Mouse (Mus musculus) limb, embryonic 10.5 days (tissue): ENCODE measurements around the gene Mad2l2. TPM values are rescaled to one million over a fixed set of nuclear protein-coding genes. Genes with fewer than 3 reads are reported as not detected.
"Not testable (repeated sequence)": the region's sequence is repeated elsewhere in the genome, so short reads cannot be mapped to it uniquely, and the experiment has no call there.

Experiments used
- DNase-seq: peaks from one replicate; pipeline ENCODE4 v3.0.0-alpha.2; 2017; ENCODE audit warnings: low spot score
- H3K27ac ChIP-seq: fragments of 300-500 bp; sonication (generic); 2 replicates; pipeline ENCODE4 v1.5.1; 2016; ENCODE audit warnings: mild to moderate bottlenecking
- H3K27me3 ChIP-seq: fragments of 300-500 bp; sonication (generic); 2 replicates; pipeline ENCODE4 v1.6.1; 2016; ENCODE audit warnings: low read depth, mild to moderate bottlenecking; ENCODE audit not compliant: poor library complexity, severe bottlenecking
- H3K36me3 ChIP-seq: fragments of 300-500 bp; sonication (generic); 2 replicates; pipeline ENCODE4 v1.6.1; 2016; ENCODE audit warnings: mild to moderate bottlenecking, moderate library complexity
- H3K4me1 ChIP-seq: fragments of 300-500 bp; sonication (generic); 2 replicates; pipeline ENCODE4 v1.6.1; 2016
- H3K4me3 ChIP-seq: fragments of 300-500 bp; sonication (generic); 2 replicates; pipeline ENCODE4 v1.5.1; 2016; ENCODE audit warnings: mild to moderate bottlenecking, moderate library complexity
- H3K9me3 ChIP-seq: fragments of 300-500 bp; sonication (generic); replicated peaks from 2 replicates; pipeline ENCODE4 v1.6.1; 2016; ENCODE audit warnings: mild to moderate bottlenecking
- WGBS: fragments of 180-500 bp; shearing (Covaris S2); methylation state at CpG from one replicate; pipeline ENCODE4 v1.1.7; 2016; 5-methylcytosine and 5-hydroxymethylcytosine counted together
- polyA plus RNA-seq: library from polyadenylated mRNA; unstranded; fragments of >200 nt; fragmentation: Nextera tagmentation; extraction: Ambion mirVana; gene quantifications from 2 replicates; pipeline ENCODE4 v1.2.1, GENCODE M21; 2016

Mad2l2 gene
- polyA plus RNA-seq, 1 experiment from 2014 or later, result 93.8 TPM

DNA sequence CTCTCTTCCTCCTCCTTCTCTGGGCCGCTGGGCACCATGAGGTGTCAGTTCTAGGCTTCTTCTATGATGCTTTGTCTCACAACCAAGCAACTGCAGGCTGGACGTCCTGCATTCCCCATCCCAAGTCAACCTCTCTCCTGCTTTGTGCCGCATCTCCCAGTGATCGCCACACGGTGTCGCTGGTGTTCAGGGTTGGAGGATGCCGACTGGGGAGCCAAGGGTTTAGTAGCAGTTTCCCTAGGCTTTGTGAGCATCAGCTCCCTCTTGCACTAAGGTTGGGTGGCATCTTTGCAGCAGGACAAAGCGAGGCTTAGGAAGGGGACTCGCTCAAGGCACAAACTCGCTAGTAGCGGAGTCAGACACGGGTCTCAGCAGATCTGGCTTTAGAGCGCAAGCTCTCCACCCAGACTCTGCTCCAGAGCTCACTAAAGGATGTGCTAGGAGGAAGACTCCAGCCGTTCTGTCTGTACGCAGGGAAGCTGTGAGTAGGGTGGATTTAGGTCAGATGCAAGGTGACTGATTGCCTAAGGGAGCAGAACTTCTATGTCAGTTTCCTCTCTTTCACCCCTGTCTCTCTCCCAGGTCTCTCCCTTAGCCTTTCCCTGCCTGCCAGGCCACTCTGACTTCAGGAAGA, 15.3 kb upstream of the Mad2l2 start:
- Histone ChIP-seq H3K4me1 (peaks cover 17% of the 10 kb centered on the region), H3K27me3 (0 out of 2 replicates have a peak, but pooled peaks cover 8% of the 10 kb centered on the region), H3K36me3 (no peaks in the 10 kb centered on the region), H3K4me3 (peak overlapping the region; percentile 18), H3K27ac (peak overlapping the region; percentile 70), H3K9me3 (no peaks in the 10 kb centered on the region)
- 6% methylated on average over 15 of the region's 15 CpGs for WGBS
- peak; percentile 96 for DNase-seq

DNA sequence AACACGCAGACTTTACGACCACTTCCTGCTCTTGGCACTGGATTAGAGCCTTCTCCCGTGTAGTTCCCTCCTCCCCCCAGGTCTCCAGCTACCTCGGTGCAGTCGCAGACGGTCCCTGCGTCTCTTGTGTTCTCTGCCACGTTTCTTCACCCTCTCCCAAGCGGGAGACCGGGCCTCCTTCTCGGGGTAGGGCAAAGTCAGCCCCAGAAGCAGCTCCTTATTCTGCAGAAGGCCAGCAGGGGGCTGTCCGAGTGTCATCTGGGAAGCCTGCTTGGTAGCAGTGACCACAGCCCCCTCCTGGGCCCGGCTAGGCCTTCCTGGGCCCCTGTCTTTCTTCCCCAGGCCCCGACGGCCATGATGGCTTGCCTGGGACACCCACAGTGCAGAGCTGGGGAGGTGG, 14.7 kb upstream of the Mad2l2 start:
- Histone ChIP-seq H3K4me1 (peaks cover 17% of the 10 kb centered on the region), H3K27me3 (0 out of 2 replicates have a peak, but pooled peaks cover 8% of the 10 kb centered on the region), H3K27ac (peak overlapping the region; percentile 70), H3K4me3 (peak overlapping the region; percentile 18), H3K9me3 (no peaks in the 10 kb centered on the region), H3K36me3 (no peaks in the 10 kb centered on the region)
- DNase-seq, result peak; percentile 75
- WGBS, result 3% methylated on average over 15 of the region's 15 CpGs

DNA sequence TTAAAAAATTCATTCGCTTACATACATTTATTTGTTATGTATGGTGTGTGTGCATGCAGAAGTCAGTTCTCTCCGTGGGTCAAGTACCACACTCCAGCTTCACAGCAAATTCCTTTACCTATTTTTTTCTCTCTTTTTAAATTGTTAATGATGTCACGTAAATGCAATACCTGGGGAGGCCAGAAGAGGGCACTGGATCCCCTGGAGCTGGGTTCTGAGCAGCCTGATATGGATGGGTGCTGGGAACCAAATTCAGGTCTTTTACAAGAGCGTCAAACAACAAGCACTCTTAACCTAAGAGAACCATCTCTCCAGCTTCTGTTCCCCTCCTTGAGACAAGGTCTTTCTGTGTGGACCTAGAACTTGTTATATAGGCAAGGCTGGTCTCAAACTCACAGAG, 13.5 kb upstream of the Mad2l2 start:
- no peaks in the 10 kb centered on the region for H3K36me3 ChIP-seq
- no peak for DNase-seq
- 80% methylated on average over 4 of the region's 4 CpGs for WGBS

DNA sequence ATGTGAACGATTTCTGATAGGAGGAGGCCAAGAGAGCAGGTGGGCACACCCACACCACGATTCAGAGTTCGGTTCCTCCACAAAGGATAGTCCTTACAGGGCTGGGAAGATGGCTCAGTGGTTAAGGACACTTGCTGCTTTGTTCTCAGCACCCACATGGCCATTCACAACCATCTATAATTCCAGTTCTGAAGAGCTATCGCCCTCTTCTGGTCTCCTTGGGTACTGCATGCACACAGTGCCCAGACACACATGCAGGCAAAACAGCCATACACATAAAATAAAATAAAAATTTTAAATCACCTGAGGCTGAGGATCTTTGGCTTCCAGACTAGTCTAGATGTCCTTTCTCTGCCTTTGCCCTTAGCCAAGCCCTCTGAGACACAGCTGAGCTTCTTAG, 12.8 kb upstream of the Mad2l2 start:
- DNase-seq, result no peak
- H3K4me3 ChIP-seq, result no peak overlapping the region
- H3K4me1 ChIP-seq, result peaks cover 32% of the 10 kb centered on the region
- H3K36me3 ChIP-seq, result no peaks in the 10 kb centered on the region
- no peaks in the 10 kb centered on the region for H3K9me3 ChIP-seq
- WGBS, result 76% methylated on average over 4 of the region's 4 CpGs
- H3K27ac ChIP-seq, result no peak overlapping the region
- 0 out of 2 replicates have a peak, but pooled peaks cover 8% of the 10 kb centered on the region for H3K27me3 ChIP-seq

More for the DNA sequence above, 13.5 kb upstream of the Mad2l2 start:
- Histone ChIP-seq H3K27ac (no peak overlapping the region), H3K9me3 (no peaks in the 10 kb centered on the region), H3K4me1 (peaks cover 25% of the 10 kb centered on the region), H3K4me3 (no peak overlapping the region), H3K27me3 (0 out of 2 replicates have a peak, but pooled peaks cover 8% of the 10 kb centered on the region)

DNA sequence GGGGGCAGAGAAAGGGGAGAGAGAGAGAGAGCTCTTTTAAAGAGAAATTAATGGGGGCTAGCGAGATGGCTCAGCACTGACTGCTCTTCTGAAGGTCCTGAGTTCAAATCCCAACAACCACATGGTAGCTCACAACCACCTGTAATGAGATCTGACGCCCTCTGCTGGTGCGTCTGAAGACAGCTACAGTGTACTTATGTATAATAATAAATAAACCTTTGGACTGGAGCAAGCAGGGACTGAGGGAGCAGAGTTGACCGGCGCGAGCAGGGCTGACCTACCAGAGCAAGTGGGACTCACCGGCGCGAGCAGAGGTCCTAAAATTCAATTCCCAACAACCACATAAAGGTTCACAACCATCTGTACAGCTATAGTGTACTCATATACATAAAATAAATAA, 10.6 kb upstream of the Mad2l2 start:
- WGBS, result 86% methylated on average over 9 of the region's 9 CpGs
- not testable (repeated sequence) for H3K27ac ChIP-seq, H3K4me3 ChIP-seq, H3K36me3 ChIP-seq, H3K9me3 ChIP-seq, H3K27me3 ChIP-seq, DNase-seq
- H3K4me1 ChIP-seq, result peaks cover 48% of the 10 kb centered on the region

DNA sequence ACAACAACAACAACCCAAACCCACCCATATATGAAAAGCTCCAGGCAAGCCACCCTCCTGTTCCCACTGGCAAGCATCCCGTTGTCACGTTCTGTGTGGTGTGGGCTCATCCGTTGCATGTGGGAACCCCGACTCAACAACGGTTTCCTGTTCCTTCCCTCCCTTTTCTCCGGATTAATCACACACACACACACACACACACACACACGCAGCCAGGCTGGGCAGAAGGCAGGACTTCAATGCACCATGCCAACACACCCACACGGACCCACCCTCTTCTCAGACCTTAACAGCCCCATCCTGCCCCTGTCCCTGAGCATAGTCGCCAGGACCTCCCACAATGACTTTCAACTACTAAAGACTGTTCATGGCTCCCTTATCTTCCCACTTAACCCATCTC, 9.6 kb upstream of the Mad2l2 start:
- DNase-seq, result no peak
- H3K4me3 ChIP-seq, result no peak overlapping the region
- no peaks in the 10 kb centered on the region for H3K9me3 ChIP-seq
- 83% methylated on average over 9 of the region's 9 CpGs for WGBS
- 0 out of 2 replicates have a peak, but pooled peaks cover 3% of the 10 kb centered on the region for H3K27me3 ChIP-seq
- no peaks in the 10 kb centered on the region for H3K36me3 ChIP-seq
- peak overlapping the region; percentile 87; the same call in 1 of the 2 replicates for H3K27ac ChIP-seq
- peaks cover 46% of the 10 kb centered on the region for H3K4me1 ChIP-seq

DNA sequence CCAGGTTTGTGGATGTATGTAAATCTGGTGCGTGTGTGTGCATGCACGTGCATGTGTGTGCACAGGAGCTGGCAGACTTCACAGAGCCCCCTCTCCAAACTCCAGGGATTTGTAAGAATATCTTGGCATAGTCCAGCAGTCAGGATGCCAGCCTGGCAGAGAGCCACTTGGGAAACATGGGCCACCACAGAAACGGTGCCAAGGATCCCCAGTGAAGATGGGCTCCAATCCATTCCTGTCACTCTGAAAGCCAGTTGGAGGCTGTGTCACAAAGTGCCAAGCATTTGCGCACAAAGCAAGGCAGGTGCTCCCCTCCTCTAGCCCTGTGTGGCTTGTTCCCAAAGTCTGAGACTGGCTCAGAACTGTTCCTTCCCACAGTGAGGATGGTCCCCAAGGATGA, 8.8 kb upstream of the Mad2l2 start:
- H3K27ac ChIP-seq, result peak overlapping the region; percentile 87
- DNase-seq, result no peak
- H3K9me3 ChIP-seq, result no peaks in the 10 kb centered on the region
- H3K36me3 ChIP-seq, result no peaks in the 10 kb centered on the region
- no peaks in the 10 kb centered on the region for H3K27me3 ChIP-seq
- H3K4me3 ChIP-seq, result no peak overlapping the region
- H3K4me1 ChIP-seq, result peaks cover 43% of the 10 kb centered on the region
- 91% methylated on average over 4 of the region's 4 CpGs for WGBS

DNA sequence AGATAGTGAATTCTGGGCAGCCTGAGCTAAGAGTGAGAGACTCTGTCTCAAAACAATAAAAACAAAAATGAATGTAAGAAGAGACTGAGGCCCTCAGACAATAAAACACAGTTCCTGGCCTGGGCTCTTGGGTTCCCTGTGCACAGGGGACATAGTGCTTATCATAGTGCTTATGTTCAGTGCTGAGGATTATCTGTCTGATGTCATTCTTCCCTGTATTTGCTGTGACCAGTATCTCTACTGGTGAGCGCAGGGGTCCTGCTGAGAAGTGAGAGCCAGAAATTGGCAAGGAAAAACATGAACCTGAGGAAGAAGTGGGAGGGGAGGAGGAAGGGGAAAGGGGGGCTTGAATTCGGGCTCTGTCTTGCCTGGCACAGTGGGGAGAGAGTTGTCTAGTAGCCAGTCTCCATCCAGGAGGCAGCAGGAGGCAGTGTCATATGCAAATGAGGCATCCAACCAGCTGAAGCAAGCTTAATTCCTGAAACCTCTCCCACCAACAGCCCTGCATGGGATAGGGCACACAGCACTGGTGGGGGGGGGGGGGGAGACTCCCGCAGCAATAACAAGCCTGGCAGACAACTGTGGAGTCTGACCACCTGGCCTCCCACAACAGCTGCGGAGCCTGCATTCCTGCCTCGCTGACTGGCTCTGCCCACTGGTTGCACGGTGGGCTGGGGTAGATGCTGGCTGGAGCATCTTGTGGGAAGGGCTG, 8.0 kb upstream of the Mad2l2 start:
- H3K36me3 ChIP-seq, result no peaks in the 10 kb centered on the region
- H3K27ac ChIP-seq, result peak overlapping the region; percentile 87
- WGBS, result 17% methylated on average over 5 of the region's 6 CpGs

DNA sequence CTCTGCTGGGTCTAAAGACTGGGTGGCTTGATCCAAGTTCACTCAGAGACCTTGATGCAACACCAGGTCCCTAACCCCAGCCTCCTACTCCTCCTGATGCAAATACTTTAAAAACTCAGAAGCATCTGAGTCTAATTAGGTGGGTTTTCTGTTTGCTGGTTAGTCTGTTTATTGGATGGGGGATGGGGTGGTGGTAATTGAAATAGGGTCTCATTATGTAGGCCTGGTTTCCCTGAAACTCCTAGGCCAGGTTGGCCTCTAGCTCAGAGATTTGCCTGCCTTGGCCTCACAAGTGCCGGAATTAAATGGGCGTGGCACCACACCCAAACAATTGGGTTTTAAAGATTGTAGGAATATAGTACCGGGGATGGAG, 7.5 kb upstream of the Mad2l2 start:
- Histone ChIP-seq H3K27ac (peak overlapping the region; percentile 87), H3K9me3 (no peaks in the 10 kb centered on the region), H3K4me3 (peak overlapping the region; percentile 28), H3K36me3 (no peaks in the 10 kb centered on the region), H3K4me1 (peaks cover 47% of the 10 kb centered on the region), H3K27me3 (0 out of 2 replicates have a peak, but pooled peaks cover under 1% of the 10 kb centered on the region)
- WGBS, result 54% methylated on average over 3 of the region's 3 CpGs
- no peak for DNase-seq

More for the DNA sequence above, 8.0 kb upstream of the Mad2l2 start:
- Histone ChIP-seq H3K9me3 (no peaks in the 10 kb centered on the region), H3K4me3 (peak overlapping the region; percentile 28), H3K4me1 (peaks cover 47% of the 10 kb centered on the region), H3K27me3 (no peaks in the 10 kb centered on the region)
- DNase-seq, result peak; percentile 81

DNA sequence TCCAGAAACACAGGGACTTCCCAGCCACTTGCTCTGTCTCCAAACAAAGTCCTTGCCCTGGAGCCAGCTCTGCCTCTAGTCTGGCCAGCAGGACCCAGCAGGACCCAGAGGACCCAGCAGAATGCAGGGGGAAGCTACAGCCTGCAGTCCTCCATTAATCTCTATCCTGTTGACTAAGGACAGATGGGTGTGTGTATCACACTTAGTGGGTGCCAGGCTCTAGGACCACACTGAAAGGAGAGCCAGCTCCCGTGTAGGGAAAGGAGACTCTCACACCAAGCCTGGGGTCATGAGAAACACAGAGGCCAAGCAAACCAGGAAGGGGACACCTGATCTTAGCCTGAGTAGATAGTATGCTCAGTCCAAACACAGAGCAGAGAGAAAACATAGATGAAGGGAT, 1.9 kb upstream of the Mad2l2 start:
- no peak for DNase-seq
- Histone ChIP-seq H3K4me1 (peaks cover 58% of the 10 kb centered on the region), H3K36me3 (no peaks in the 10 kb centered on the region; the same call in 1 of the 2 replicates), H3K4me3 (no peak overlapping the region), H3K27ac (no peak overlapping the region), H3K27me3 (peaks cover 39% of the 10 kb centered on the region), H3K9me3 (no peaks in the 10 kb centered on the region)
- WGBS, result 50% methylated on average over 1 of the region's 1 CpGs

DNA sequence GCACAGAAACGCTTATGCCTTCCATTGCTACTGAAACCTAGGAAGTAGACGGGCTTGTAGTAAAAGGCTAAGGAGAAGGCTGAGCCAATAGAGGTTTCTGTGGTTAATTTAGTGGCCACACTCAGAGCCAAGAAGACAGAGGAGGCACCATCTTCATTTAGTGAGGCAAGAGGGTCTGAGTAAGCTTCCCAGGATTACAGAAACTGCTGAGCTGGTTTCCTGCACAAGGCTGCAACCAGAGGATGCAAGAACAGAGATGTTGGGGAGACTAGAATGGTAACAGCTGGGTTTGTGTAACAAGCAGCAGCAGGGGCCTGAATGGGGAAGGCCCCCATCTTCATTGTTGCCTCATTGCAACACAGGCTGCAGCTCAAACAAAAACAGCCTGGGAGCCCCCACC, 1.5 kb upstream of the Mad2l2 start:
- H3K4me1 ChIP-seq, result peaks cover 53% of the 10 kb centered on the region
- peaks cover 2% of the 10 kb centered on the region; the same call in 1 of the 2 replicates for H3K36me3 ChIP-seq
- whole genome bisulfite sequencing, result 83% methylated on average over 2 of the region's 2 CpGs
- H3K9me3 ChIP-seq, result no peaks in the 10 kb centered on the region
- no peak overlapping the region for H3K4me3 ChIP-seq
- no peak for DNase-seq
- no peak overlapping the region for H3K27ac ChIP-seq
- H3K27me3 ChIP-seq, result peaks cover 39% of the 10 kb centered on the region

DNA sequence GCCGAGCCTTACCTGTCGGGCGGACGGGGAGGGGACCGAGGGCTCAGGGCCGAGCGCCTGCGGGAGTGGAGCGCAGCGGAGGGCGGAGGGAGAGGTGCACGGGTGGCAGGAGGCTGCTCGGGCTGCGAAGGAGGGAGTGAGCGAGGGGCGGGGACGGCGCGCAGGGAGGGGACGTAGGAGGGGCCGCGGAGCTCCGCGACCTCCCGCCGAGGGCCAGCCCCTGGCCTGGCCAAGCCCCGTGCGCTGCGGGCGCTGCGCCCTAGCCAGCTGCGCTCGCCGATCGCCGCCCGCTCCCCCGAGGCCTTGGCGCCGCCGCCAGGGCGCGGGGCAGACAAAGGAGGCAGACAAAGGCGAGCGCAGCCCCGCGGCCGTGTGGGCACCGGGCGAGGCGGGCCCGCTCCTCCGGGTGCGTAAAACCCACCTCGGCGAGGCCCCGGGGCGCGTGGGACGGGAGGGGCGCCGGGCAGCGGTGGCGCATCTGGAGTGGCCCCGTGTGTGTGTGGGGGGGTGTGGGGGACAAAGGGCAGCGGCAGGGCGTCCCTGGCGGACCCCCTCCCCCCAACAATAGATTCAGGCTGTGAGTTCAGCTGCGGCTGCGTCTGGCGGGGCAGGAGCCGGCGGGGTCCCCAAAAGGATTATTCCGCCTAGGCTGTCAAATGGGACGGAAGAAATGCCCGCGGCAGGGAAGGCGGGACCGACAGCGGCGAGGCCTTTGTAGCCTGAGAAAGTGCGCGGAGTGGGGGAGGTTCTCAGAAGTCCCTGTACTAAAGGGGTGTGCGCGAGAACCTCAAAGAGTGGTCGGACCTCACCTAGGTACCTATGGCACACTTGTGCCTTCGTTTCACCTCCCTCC, 603 bp downstream of the Mad2l2 start, which contains the start of gene Draxin:
TSS of gene Draxin (minus strand) at position 138 of the 853 bp plus-strand sequence.
- Histone ChIP-seq H3K4me1 (peaks cover 42% of the 10 kb centered on the region), H3K27me3 (peaks cover 39% of the 10 kb centered on the region)
- WGBS, result under 1% methylated on average over 79 of the region's 87 CpGs

More for the DNA sequence above, 603 bp downstream of the Mad2l2 start, which contains the start of gene Draxin:
- H3K9me3 ChIP-seq, result no peaks in the 10 kb centered on the region
- DNase-seq, result peak; percentile 87
- H3K27ac ChIP-seq, result peak within 1 kb of the TSS; percentile 95
- peaks cover 5% of the 10 kb centered on the region; the same call in 1 of the 2 replicates for H3K36me3 ChIP-seq
- H3K4me3 ChIP-seq, result peak within 1 kb of the TSS; percentile 69
